Mouse (Mus musculus) left cerebral cortex, postnatal 14 days (tissue): ENCODE measurements around the gene Plekhs1. TPM values are rescaled to one million over a fixed set of nuclear protein-coding genes. Genes with fewer than 3 reads are reported as not detected.
"Not testable (repeated sequence)": the region's sequence is repeated elsewhere in the genome, so short reads cannot be mapped to it uniquely, and the experiment has no call there.

Experiments
- DNase-seq, 2 experiments: peaks; one replicate each; pipeline ENCODE4 v3.0.0; 2021 to 2022; ENCODE audit warnings: low spot score in 2 of 2, mixed read lengths in 1 of 2
- intact Hi-C: fragments of 180-260 bp; cut with DNase I; formaldehyde crosslinking; loops from one replicate; pipeline ENCODE4 v1.15.1; 2025
- total RNA-seq, 2 experiments: library from RNA; stranded (reverse); gene quantifications; 2 replicates each; pipeline ENCODE4 v1.2.3; 2021

Plekhs1 gene
- total RNA-seq, 2 experiments from 2014 or later, result 0.76 to 1.8 TPM

GRCm38 (mm10) chr19:56494157-56494556 is 32.7 kb downstream of the Plekhs1 start:
- intact Hi-C loops, DNase-seq: not testable (repeated sequence)

GRCm38 (mm10) chr19:56503069-56503468 is 41.6 kb downstream of the Plekhs1 start:
- DNase-seq, intact Hi-C loops: not testable (repeated sequence)

- intact Hi-C loops, DNase-seq: not testable (repeated sequence)
Measured at GRCm38 (mm10) chr19:56503525-56503924, 42.1 kb downstream of the Plekhs1 start.

GRCm38 (mm10) chr19:56511207-56511606 is 49.8 kb downstream of the Plekhs1 start:
- intact Hi-C loops, DNase-seq: not testable (repeated sequence)

- intact Hi-C loops, result not testable (repeated sequence)
Measured at GRCm38 (mm10) chr19:56513527-56513926, 52.1 kb downstream of the Plekhs1 start.

GRCm38 (mm10) chr19:56519408-56519807 is 58.0 kb downstream of the Plekhs1 start:
- DNase-seq, intact Hi-C loops: not testable (repeated sequence)

More at GRCm38 (mm10) chr19:56513527-56513926, 52.1 kb downstream of the Plekhs1 start:
- not testable (repeated sequence) for DNase-seq

- DNase-seq, intact Hi-C loops: not testable (repeated sequence)
Measured at GRCm38 (mm10) chr19:56530529-56530928, 69.1 kb downstream of the Plekhs1 start.

- no peak for DNase-seq
- intact Hi-C loops, result no loop called here
Measured at GRCm38 (mm10) chr19:56531251-56531650, 69.8 kb downstream of the Plekhs1 start.

- DNase-seq, result peak in 1 of 2 experiments; percentile 28
- intact Hi-C loops, result no loop called here
Measured at GRCm38 (mm10) chr19:56533291-56534071, 72.0 kb downstream of the Plekhs1 start.

GRCm38 (mm10) chr19:56534337-56534736 is 72.9 kb downstream of the Plekhs1 start:
- intact Hi-C loops, result no loop called here
- no peak for DNase-seq

- no peak for DNase-seq
Measured at GRCm38 (mm10) chr19:56535064-56535463, 73.6 kb downstream of the Plekhs1 start.

GRCm38 (mm10) chr19:56535765-56536164 is 74.3 kb downstream of the Plekhs1 start:
- intact Hi-C loops, result no loop called here

More at GRCm38 (mm10) chr19:56535064-56535463, 73.6 kb downstream of the Plekhs1 start:
- intact Hi-C loops, result no loop called here

More at GRCm38 (mm10) chr19:56535765-56536164, 74.3 kb downstream of the Plekhs1 start:
- no peak for DNase-seq

Other genes starting within 250 kb of the Plekhs1 start
- not detected for gene Habp2, start 174.5 kb upstream of the Plekhs1 start, total RNA-seq
- under 1 TPM; 0.47 to 0.48 TPM for gene Nrap, start 71.6 kb upstream of the Plekhs1 start, total RNA-seq
- 1 to 10 TPM; 6.6 to 6.8 TPM for gene Casp7, start 64.5 kb upstream of the Plekhs1 start, total RNA-seq
- gene Dclre1a, start 86.6 kb downstream of the Plekhs1 start, total RNA-seq, result 10 to 100 TPM in 1 of 2 experiments, 1 to 10 TPM in 1; 8.9 to 10.3 TPM
- 10 to 100 TPM; 10.9 to 12.2 TPM for gene Nhlrc2, start 86.6 kb downstream of the Plekhs1 start, total RNA-seq